Mouse (Mus musculus) megakaryocyte progenitor cell, adult 5-6 weeks (primary cell): ENCODE measurements around the gene Dip2a. TPM values are rescaled to one million over a fixed set of nuclear protein-coding genes. Genes with fewer than 3 reads are reported as not detected.

Experiments
- ATAC-seq: replicated peaks from 2 replicates; pipeline ENCODE4 v1.8.0; 2016; ENCODE audit warnings: mild to moderate bottlenecking, moderate TSS enrichment, inconsistent platforms; ENCODE audit not compliant: poor library complexity
- total RNA-seq, 2 experiments: library from RNA; stranded (forward) in 1 of 2; stranded (reverse) in 1 of 2; fragments of 157-497, 149-512 nt in 1 of 2; fragments of 200-1000 nt in 1 of 2; gene quantifications; 2 replicates each; pipeline versions ENCODE4 v1.2.3 to v1.2.4; 2015 to 2017

Dip2a gene
- total RNA-seq (2015) = 1.2 and 1.3 TPM in 2 replicates
- total RNA-seq (2017) = 1.4 and 2.9 TPM in 2 replicates

DNA sequence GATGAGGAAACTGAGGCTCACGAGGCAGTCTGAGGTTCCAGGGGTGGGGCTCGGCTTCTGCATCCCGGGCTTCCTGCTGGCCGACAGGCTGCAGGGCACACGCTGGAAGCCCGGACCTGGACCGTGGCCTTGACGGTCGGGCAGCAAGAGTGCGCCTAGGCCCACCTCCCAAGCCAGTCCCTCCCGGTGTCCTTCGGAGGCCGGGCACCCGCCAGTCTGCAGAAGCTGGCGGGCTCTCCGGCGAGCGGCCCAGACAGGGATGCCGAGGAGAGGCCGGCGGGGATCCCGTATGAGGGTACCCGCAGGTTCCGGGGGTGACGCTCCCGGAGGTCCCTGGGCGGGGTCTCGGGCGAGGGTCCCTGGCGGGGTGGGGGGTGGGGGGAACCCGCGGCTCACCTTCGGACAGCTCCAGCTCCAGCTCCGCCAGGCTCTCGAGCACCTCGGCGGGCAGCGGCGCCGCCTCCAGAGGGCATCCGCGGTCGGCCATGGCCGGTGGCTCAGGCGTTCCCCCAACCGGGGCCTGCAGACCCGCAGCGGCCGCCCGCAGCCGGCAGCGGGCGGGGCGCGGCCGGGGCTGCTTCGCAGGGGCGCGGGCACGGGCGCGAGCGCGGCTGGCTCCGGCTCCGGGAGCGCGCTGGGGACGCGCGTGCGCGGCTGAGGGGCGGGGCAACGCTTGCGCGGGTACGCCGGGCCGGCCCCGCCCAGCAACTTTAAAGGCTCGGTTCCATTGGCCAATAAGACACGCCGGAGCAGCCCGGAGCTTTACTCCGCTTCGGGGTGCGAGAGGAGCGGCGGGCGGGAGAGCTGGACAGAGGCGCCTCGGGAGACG, at the start of gene Dip2a:
TSS of gene Dip2a (minus strand) at position 581 of the 829 bp plus-strand sequence.
- peak; percentile 89 for ATAC-seq

DNA sequence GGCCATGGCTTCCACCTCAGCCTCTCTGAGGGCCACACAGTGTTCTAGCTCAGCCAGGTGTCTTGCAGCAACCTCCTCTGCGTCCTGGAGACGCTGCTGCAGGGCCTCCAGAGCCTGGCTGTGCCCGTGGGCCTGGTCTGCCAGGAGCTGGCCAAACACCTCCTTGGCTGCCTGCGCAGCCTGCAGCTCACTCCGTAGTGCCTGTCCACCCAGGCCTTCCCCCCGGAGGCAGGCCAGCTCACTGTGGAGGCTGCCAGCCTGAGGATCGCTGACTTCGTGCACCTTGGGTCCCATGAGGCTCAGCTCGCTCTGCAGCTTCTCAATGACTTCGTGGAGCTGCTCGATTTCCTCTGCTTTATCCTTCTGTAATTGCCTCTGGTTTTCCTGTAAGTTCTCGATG, 47.5 kb upstream of the Dip2a start:
- no peak for ATAC-seq

DNA sequence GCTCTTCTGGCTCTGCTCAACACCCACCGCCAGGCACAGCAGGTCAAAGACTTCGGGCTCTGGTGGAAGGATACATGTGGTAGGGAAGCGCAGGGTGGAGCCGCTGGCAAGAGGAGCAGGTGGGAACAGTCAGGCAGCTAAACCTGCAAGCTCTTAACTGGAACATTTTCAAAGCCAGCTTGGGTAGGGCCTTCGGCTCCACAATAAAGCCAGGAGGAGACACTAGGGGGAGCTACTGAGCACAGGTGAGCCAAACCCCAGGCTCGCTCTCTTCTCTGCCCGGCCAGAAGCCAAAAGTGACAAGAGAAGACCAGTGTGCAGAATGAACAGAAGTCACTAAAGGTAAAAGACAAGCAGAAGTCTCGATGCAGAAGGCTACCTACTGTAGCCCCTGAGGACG, 46.7 kb upstream of the Dip2a start:
- peak; percentile 64 for ATAC-seq

DNA sequence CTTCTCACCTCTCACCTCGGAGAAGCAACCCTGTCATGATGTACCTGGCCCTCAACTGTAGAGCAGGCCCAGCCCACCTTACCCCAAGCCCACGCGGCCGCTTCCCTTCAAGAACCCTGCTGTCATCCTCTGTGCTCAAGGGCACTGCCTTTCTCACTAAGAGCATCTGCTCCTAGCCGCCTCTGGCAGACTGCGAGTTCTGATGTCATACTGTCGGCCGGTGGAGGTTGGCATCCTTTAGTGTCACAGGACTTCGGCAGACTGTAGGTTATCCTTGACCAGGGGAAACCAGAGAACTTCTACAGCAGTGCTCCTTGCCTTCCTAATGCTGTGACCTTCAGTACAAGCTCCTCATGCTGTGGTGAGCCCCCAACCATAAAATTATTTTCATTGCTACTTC, 46.1 kb upstream of the Dip2a start:
- ATAC-seq = no peak

DNA sequence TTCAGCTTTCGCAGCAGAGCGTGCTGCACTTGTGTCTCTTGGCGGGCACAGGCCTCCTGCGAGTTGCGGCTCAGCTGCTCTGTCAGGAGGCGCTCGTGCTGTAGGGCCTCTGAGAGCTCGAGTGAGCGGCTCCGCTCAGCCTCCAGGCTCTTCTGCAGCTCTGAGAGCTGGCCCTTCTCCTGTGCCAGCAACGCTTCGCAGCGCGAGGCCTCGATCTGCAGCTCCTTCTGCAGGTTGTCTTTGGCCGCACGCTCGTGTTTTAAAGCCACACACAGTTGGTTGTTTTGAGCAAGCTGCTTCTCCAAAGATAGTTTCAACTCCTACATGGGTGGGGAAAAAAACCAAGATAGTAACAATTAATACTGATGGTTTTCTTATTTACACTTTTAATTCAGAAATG, 29.9 kb upstream of the Dip2a start:
- no peak for ATAC-seq

DNA sequence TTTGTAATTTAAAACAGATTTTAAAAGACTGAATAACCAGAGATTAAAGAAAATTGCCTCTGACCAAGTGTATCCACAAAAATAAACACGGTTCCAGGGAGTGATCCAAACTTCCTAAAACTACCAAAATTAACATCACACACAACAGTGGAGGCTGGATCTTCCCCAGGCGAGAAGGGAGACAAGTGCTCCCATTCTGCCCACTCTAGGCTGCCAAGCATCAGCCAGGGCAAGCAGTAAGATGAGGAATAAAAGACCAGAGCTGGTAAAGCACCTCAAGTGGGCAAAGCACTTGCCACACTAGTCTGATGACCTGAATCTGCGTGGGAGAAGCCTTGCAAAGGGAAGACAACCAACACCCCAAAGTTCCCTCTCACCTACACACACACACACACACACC, 26.6 kb upstream of the Dip2a start:
- no peak for ATAC-seq

DNA sequence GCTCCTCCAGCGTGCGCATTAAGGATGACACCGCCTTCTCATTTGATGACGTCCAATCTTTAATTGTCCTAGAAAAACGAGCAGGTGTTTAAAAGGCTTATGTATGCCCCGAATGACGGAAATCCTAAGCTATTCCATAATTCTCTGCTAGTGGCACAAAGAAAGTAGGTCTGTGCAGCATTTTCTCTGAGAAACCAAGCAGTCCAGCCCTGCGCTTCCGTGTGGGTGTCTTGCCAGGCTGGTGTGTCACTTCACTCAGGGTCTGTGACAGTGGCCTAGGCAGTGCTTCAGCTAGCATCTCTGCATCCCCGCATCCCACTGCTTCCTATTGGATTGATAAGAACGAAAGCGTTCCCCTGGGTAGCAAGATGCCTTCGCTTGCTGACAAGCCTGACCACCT, 23.7 kb upstream of the Dip2a start:
- ATAC-seq = no peak

DNA sequence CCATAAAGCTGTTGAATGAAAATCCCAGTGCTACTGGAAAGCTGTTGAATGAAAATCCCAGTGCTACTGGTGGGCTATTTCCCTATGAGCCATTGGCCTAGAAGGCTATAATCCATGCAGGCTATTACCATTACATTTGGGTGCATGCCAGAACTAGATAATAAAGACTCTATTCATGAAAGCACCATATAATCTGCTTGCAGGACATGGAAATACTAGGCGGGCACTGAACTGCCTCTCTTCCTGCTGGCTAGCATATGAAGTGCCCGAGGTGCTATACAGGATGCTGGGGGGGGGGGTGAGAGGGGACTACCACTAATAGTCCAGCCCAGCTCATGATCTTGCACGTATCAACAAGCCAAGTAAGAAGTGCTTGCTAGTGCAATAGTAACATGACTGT, 18.1 kb upstream of the Dip2a start:
- no peak for ATAC-seq

DNA sequence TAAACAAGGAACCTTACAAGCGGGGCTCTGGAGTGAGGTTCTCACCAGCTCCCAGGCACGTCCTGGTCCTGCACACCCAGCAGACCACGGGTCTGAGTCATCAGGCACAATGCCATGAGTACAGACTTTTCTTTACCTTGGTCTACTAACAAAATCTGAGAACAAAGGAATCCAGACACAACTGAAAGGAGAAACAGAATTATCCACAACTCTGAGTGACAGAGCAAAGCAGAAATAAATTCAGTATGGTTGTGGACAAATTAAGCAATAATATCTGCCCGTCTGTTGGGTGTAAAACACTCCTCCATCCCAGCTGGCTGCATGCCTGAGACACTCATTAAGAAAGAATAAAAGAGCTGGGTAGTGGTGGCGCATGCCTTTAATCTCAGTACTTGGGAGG, 13.4 kb upstream of the Dip2a start:
- ATAC-seq = 0 out of 2 replicates have a peak, but pooled peaks have one; percentile 18

DNA sequence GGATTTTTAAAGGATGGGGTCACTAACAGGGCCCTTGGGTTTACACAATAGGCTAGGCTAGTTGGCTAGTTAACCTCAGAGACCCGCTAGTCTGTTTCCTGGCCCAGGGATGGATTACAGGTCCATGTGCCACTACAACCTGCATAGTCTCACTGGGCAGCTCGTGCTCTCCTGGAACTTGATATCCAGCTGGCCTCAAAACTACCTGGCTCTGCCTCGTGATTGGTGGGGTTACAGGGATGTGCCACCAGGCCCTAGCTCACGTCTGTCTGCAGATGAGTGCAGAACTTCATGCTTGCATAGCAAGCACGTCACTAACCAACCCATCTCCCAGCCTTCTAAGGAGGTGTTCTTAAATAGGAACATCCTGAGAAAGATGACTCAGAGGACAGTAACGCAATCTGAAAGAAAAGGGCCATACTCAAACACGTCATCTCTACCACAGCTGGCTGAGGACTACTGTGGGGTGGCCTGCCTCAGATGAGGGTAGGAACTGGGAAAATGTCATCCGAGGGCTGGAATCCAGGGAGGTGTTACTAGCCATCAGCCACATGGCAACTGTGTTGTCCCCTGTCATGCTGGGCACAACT, 12.3 kb upstream of the Dip2a start:
- no peak for ATAC-seq

DNA sequence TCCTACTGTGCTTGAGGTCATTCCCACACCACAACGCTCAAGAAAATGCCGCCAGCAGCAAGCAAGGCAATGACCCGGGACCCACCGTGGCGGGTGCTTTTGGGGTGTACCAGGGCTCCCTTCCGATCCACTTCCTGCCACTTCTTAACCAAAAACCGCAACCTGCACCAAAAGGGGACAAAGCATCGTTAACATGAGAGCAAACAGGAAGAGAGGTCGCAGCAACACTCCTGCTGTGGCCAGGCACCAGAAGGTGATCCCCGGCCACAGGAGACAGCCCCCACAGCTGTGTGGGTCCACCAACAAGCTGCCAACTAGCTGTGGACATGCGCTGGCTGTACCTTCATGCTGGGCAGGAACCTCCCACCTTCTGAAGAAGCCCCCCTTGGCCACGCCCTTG, 9.9 kb upstream of the Dip2a start:
- peak; percentile 65 for ATAC-seq

DNA sequence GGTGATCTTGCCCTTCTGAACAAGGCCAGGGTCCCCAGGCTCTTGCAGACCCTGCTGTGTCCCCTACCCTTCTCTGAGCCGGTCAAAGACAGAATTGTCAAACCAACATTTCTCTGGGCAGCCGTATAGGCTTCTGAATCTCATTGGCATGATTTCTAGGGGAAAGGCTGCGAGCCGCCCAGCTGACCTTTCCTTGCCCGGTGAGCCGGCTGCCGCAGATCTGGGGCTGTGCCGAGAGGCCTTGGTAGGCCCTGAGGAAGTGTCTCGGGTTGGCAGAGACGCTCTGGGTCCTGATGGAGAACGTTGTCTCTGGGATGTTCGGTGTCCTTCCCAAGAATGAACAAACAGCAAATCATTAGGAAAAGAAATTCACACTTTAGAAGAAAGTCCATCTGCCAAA, 8.9 kb upstream of the Dip2a start:
- ATAC-seq = no peak

DNA sequence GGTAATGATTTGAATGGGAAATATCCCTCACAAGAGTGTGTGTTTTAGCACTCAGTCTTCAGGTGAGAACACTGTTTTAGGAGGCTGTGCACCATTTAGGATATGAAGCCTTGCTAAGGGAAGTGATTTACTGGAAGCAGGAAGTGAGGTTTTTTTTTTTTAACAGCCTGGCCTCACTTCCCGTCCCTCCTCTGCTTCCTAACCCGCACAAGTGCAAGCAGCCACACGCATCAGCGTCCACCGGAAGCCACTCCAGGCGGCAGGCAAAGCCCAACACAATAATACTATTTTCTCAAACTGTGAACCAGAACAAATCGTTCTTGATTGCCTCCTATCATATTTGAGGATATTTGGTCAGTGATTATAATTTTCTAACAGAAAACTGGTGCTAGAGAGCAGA, 6.9 kb upstream of the Dip2a start:
- ATAC-seq = peak; percentile 40; the same call in 1 of the 2 replicates

DNA sequence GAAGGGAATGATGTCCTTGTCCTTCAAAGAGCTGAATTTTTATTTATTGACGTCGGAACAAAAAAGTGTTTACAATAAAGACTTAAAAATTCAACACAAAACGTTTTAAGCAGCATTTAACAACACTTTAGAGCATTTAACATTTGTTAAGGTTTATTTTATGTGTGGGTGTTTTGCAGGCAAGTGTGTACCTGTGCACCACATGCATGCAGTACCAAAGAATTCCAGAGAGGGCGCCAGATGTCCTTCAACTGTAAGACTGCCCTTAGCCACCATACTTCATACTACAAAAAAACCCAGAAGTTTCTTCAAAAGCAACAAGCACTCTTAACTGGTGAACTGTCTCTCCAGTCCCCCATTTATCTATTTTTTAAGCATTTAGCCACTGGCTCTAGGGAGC, 1.5 kb upstream of the Dip2a start:
- ATAC-seq = peak; percentile 62

DNA sequence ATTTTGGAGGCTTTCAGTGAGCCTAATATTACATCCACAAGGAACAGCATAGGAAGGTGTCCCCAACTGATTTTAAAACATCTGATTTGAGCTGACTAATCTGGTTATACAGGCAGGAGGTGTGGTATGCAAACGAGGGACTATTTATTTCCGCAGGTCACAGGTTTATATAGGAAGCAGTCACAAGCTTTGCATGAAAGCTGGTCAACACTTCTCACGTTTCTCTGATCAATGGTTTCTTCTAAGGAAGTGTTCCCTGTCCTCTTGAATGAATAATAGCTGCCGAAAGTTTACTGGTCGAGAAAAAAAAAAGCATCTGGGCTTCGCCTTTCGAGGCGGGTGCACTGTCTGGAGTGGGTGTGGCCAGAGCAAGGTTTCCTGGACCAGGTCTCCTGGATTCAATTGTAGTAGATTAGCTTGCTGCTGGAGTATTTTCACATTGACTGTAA, 976 bp upstream of the Dip2a start:
- ATAC-seq = peak; percentile 28; the same call in 1 of the 2 replicates

DNA sequence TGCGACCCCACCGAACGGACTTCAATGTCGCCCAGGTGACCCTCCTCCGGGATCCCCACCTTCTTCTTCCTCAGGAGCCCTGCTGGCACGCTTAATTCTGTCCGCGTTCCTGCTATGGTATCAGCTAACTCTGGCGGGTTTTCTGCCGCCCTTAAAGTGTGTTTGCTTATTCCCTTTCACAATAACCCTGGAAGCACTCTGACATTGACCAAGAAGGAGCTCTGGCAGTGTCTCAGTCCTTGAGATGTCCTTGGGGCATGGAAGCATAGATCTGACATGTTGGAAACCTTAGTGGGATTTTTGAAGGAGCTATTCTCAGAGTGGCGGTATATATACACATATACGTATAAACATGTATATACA, 430 bp upstream of the Dip2a start:
- peak; percentile 18 for ATAC-seq

DNA sequence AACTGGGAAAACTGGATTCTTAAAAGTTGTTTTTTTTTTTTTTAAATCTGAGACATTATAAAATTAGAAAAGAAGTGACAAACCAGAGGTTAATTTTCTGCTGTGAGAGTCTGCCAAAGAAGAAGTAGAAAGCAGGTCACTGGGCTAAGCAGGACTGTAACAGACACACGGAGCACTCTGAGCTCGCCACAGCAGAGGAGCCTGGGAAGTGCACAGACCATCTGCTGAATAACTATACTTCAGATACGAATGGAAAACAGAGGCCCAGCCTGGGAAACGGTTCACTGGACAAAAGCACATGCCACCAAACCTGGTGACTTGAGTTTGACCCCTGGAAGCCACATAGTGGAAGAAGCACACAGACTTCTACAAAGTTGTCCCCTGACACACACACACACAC, 10.7 kb downstream of the Dip2a start:
- ATAC-seq = no peak

DNA sequence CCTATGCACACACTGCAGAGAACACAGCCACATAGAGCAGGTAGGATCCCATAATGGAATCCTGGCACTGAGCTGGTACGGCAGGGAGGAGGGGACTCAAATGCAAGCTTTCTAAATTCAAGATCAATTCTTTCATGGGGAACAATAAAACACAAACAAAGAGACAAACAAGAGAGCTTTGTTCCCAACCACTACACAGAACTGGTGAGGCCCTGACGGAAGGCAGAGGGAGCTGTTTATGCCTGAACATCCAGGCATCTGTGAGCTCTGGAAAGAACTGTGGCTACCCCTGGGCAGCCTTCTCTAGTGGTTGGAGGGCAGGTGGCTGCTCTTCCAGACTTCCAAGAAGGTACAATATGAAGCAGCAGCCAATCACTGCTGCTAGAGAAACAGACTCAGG, 13.1 kb downstream of the Dip2a start:
- ATAC-seq = no peak

DNA sequence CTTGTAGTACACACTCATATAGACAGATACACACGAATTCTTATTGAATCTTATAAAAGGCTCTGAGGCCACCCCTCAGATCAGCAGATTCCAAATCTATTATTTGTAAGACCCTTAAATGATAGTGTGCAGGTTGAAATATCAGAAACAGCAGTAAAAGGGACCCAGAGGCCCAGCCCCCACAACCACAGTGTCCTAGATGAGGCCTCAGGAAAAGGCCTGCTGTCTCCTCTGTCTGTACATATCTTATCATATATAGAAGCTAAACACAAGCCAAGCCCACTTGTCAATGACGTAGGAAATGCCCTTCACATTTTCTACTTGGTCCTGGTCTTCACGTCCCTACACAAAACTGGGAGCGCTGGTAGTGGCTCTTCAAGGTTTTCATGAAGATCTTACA, 16.0 kb downstream of the Dip2a start:
- ATAC-seq = no peak

DNA sequence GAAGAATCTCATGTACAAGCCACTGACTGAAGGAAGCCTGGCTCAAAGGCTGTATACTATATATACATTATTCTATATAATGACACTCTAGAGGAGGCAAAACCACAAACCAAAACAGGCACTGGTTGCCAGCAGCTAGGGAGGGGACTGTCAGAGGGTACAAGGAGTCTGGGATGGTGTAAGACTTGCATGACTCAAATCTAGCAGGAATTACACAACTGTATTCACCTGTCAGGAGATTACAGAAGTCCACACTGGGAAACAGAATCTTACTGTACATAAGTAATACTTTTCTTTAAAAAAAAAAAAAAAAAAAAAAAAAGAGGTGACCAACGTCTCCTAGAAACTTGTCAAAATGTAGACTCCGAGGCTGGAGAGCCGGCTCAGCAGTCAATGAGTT, 16.5 kb downstream of the Dip2a start:
- no peak for ATAC-seq

DNA sequence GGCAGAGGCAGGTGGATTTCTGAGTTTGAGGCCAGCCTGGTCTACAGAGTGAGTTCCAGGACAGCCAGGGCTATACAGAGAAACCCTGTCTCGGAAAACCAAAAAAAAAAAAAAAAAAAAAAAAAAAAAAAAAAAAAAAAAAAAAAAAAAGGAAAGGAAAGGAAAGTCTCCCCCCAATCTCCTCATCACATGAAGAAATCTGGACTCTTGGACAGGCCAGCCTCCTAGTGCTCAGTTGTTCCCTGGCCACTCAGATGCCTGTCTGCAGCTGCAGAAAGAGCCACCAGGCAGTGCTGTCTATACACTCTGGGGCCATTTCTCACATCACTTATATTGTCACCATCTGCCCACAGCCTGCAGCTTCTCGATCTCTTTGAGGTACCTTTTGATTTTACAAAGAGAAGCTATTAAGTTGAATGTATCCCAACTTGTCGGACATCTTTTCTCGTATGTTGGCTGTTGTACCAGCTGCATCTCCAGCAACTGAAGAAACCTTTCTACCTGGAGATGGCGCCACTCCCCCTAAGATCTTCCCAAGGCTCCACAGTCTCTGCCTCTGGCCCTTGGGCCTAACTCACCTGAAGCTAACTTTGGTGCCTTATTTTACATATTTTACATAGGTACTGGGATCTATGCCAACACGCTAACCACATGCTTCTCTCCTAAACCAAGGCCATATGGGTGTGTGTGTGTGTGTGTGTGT, 18.6 kb downstream of the Dip2a start:
- peak; percentile 71 for ATAC-seq

DNA sequence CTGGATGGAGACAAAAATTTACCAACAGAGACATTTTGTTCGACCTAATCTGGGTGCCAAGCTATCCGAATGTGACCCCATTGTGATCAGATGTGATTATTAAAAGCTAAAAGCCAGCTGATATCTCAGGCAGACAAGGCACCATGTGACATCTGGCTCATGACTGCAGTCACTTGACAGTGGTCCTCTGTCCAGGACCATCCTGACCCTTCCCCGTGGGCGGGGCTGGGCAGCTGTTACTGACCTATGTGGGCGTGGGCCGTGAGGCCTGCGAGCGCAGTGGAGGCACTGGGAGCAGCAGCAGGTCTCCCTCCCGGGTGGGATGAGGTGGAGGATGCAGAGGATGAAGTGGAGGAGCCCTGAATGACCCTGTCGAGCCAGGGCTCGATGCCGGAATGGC, 27.5 kb downstream of the Dip2a start:
- no peak for ATAC-seq
